Mouse (Mus musculus): ENCODE results near the gene Phlpp2. TPM values are rescaled to one million over a fixed set of nuclear protein-coding genes. Genes with fewer than 3 reads are reported as not detected.

Phlpp2 gene
- polyA plus RNA-seq, 1 experiment from 2014 or later: 5.2 TPM

DNA sequence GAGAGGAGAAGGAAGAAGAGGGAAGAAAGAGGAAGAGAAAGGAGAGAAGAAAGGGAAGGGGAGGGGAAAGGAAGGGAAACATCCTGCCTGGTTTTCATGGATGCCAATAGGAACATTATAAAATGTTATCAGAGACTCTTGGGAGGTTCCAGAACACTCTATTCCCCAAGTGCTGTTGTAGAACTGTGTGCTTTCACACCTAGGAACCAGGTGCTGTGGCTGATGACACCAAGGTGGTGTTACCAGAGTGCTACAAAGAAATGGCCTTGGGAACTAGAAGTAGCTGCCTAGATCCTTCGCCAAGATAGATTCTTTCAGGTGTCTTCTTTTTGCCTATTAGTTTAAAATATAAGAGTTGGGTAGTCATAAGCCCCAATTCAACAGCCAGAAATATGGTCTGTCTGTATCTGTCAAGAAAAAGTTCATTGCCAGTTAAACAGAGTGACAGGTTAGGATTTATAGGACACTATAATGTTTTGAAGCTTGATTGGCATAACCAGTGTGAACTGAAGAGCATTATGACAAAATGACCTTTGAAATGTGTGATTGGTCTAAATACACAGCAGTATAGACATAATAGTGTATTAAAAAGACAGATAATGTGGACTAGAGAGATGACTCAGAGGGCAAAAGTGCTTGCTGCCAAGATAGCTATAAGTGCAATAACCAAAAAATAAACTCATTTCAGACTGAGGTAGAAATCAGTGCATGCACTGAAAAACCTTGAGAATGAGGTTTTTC is 36.8 kb downstream of the Phlpp2 start:
- Histone ChIP-seq H3K4me2 (no peak overlapping the region), H3K9ac (no peak overlapping the region), H3K27ac (no peak overlapping the region), H3K4me1 (no peaks in the 10 kb centered on the region), H3K27me3 (replicated peaks) (no peaks in the 10 kb centered on the region), H3K4me3 (no peak overlapping the region), H3K36me3 (replicated peaks) (peaks cover 15% of the 10 kb centered on the region), H3K9me3 (no peaks in the 10 kb centered on the region)
- WGBS: 90% methylated on average over 1 of the region's 1 CpGs
- no peak for ATAC-seq (replicated peaks)

DNA sequence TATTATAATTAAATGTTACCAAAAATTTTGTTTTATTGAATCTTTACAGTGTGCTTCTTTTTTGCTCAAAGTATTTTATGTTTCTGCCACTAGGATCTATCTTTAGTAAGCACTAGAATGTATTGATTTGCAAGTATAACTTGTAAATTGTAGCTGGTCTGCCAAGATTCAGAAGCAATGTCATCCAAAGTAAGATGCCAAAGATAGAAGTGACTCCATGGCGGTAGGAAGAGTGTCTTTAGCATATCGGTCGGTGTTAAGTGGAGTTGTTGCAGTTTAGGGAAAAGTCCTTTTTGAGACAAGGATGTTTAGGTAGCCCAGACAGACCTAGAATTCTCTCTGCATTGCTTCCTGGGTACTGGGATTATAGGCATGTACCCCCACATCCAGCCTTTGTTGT is 38.6 kb downstream of the Phlpp2 start:
- no peak for ATAC-seq (replicated peaks)
- H3K36me3 ChIP-seq (replicated peaks): peaks cover 15% of the 10 kb centered on the region
- no peak overlapping the region for H3K4me3 ChIP-seq
- no peak overlapping the region for H3K27ac ChIP-seq
- H3K4me1 ChIP-seq: no peaks in the 10 kb centered on the region
- no peak overlapping the region for H3K9ac ChIP-seq
- no peaks in the 10 kb centered on the region for H3K9me3 ChIP-seq
- no peaks in the 10 kb centered on the region for H3K27me3 ChIP-seq (replicated peaks)
- WGBS: 95% methylated on average over 3 of the region's 3 CpGs
- H3K4me2 ChIP-seq: no peak overlapping the region

DNA sequence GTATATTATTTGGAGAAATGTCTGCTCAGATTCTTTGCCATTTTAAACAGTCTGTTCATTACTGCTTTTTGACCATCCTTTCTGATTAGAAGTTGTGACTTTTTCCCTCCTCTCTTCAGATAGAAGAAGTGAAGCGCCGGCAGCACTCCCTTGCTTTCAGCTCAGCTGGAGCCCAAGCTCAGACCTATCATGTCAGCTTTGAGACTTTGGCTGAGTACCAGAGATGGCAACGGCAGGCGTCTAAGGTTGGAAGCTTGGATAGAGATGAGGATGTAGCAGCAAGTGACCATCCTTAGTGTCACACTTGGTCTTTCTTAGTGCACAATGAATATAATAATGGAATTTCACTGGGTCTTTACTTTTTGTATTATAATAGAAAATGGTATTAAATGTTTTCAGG is 39.0 kb downstream of the Phlpp2 start:
- no peak for ATAC-seq (replicated peaks)
- no peak overlapping the region for H3K27ac ChIP-seq
- peaks cover 15% of the 10 kb centered on the region for H3K36me3 ChIP-seq (replicated peaks)
- H3K4me3 ChIP-seq: no peak overlapping the region
- H3K27me3 ChIP-seq (replicated peaks): no peaks in the 10 kb centered on the region
- H3K9me3 ChIP-seq: no peaks in the 10 kb centered on the region
- no peak overlapping the region for H3K9ac ChIP-seq
- H3K4me1 ChIP-seq: no peaks in the 10 kb centered on the region
- 93% methylated on average over 4 of the region's 4 CpGs for WGBS
- no peak overlapping the region for H3K4me2 ChIP-seq

DNA sequence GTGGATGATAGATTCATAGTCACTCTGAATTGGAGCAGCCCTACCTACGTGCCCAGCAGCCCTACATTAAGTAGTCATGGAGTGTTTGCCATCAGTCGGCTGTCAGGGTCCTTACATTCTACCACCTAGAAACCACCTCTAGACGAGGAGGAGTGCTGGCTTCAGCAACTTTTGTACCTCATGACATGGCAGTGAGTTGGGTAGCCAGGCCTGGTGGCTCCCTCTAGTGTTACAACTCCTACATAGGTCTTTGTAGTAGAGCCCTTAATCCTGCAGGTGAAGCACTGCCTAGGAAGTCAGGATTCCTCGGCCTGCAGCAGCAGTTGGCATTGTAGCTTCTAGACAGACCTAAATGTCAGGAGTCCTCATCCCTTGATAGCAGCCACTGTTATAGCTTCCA is 48.9 kb downstream of the Phlpp2 start:
- H3K4me2 ChIP-seq: no peak overlapping the region
- no peak overlapping the region for H3K27ac ChIP-seq
- no peak overlapping the region for H3K9ac ChIP-seq
- WGBS: 56% methylated on average over 4 of the region's 4 CpGs
- ATAC-seq (replicated peaks): no peak
- no peaks in the 10 kb centered on the region for H3K9me3 ChIP-seq
- H3K27me3 ChIP-seq (replicated peaks): no peaks in the 10 kb centered on the region
- H3K36me3 ChIP-seq (replicated peaks): peaks cover 16% of the 10 kb centered on the region
- no peak overlapping the region for H3K4me3 ChIP-seq
- H3K4me1 ChIP-seq: no peaks in the 10 kb centered on the region

DNA sequence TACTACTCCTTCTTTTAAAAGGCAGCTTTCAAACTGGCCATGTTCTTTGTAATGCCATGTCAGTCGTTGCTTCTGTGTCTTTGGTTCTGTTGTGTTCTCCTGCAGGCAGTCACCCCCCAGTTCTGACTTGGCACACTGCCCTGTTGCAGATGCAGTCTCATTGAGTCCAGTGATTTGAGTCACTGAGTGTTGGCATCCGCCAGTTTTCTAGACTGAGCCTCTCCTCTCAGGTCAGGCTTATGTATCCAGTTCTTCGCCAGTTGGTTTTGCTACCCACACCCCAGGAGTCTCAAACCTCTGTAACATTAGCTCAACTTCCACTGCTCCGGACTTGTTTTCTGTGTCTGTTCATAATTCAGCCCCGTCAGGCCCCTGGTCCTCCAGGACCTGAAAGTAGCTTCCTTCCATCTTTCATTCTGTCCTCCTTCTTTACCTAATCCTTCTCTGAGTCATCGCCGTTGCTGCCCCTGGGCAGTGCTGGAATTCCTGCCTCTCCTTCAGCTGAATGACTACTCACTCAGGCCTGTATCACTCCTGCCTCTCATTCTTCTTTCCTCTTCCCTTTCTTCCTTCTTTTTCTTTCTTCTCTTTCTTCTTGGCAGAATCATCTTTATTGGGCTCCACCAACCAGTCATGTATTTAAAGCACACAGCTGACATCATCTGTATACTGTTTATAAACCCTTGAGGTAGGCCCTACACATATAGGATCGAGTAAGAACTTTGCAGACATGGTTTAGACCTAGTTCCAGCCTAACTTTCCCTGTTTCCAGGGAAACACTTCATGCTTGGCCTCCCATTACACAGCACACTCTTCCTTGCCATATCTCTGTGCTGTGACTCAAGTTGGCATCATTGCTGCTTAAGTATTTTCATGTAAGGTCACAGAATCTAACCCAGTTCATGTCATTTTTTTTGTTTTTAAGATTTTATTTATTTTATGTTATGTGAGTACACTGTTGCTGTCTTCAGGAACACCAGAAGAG is 52.4 kb downstream of the Phlpp2 start:
- no peak overlapping the region for H3K9ac ChIP-seq
- H3K36me3 ChIP-seq (replicated peaks): peaks cover 21% of the 10 kb centered on the region
- no peak overlapping the region for H3K27ac ChIP-seq
- no peak overlapping the region for H3K4me2 ChIP-seq
- no peaks in the 10 kb centered on the region for H3K4me1 ChIP-seq
- WGBS: 81% methylated on average over 8 of the region's 8 CpGs
- no peak for ATAC-seq (replicated peaks)
- H3K27me3 ChIP-seq (replicated peaks): no peaks in the 10 kb centered on the region
- H3K9me3 ChIP-seq: no peaks in the 10 kb centered on the region
- H3K4me3 ChIP-seq: no peak overlapping the region

DNA sequence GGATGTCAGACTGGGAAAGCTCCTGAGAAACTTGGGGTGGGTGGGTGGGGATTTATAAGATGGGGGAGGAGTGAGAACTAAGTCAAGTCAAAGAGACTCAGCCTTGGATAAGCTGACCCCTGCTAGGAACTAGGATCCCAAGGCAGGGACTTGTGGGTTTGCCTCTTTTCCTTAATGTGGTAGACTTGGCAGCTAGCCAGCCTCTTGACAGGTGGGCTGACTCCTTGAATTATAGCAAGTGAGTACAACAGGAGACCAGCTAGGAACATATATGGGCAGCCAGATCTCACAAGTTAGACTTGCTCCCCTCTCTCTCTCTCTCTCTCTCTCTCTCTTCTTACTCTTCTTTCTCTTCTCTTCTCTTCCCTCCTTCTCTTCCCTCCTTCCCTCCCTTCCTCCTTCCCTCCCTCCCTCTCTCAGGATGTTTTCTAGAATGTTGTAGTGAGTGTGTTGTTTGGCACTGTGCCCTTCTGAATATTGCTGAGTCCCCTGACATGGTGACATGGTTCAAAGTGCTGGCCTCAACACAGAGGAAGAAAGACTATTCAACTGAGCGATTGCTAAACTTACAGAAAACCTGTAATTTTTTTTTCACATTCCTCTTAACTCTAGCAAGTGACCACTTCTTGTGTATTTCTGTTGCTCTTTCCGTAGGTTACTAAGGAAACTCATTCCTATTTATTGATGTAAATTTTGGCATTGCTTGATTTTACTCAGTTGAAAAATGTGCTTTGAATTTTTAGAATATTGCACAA is 73.4 kb downstream of the Phlpp2 start:
- Histone ChIP-seq H3K27me3 (replicated peaks) (no peaks in the 10 kb centered on the region), H3K4me3 (no peak overlapping the region), H3K36me3 (replicated peaks) (peaks cover 20% of the 10 kb centered on the region; the same call in 1 of the 2 replicates), H3K27ac (no peak overlapping the region), H3K9ac (no peak overlapping the region), H3K4me2 (no peak overlapping the region), H3K9me3 (no peaks in the 10 kb centered on the region), H3K4me1 (0 out of 2 replicates have a peak, but pooled peaks cover under 1% of the 10 kb centered on the region)
- ATAC-seq (replicated peaks): no peak
- WGBS: 84% methylated on average over 2 of the region's 2 CpGs

DNA sequence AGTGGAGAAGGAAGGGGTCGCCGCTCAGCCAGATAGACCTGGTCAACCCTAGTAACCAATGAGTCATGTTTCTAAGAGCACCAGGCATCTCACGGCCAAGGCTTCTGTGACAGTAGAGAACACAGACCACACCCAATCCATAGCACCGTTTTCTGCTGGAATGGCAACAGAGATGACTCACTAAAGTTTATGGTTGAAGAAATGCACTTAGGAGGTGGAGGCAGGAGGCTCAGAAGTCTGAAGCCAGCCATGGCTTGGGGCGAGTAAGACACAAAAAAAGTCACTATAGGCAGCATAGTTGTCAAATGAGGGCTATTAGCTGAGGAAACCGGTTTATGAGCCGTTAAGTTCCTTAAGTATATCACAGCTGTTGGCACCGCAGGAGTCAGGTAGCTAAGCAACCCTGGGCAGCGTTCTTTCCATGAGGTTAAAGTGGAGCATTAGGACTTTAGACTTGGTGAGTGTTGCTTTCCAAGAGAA is 76.9 kb downstream of the Phlpp2 start:
- Histone ChIP-seq H3K4me1 (peaks cover 13% of the 10 kb centered on the region), H3K27ac (no peak overlapping the region), H3K4me3 (no peak overlapping the region), H3K36me3 (replicated peaks) (peaks cover 7% of the 10 kb centered on the region; the same call in 1 of the 2 replicates), H3K9ac (no peak overlapping the region), H3K4me2 (no peak overlapping the region), H3K27me3 (replicated peaks) (no peaks in the 10 kb centered on the region), H3K9me3 (no peaks in the 10 kb centered on the region)
- ATAC-seq (replicated peaks): no peak
- WGBS: 57% methylated on average over 9 of the region's 9 CpGs

DNA sequence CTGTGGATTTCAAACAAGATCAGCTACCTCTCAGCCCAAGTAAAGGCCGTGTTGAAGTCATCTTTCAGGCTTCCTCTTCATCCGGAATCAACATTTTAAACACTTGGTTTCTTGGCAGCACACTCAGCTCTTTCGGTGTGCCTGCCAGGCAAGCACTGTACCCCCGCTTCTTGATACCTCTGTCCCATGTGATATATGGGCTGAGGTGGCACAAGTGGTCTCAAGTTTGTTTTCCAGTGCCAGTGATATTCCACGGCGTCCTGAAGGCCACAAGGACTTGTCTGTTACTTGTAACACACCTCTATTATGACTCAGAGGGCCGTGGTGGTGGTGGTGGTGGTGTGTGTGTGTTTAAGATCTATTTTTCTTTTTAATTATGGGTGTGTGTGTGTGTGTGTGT is 77.4 kb downstream of the Phlpp2 start:
- no peak overlapping the region for H3K4me3 ChIP-seq
- no peak overlapping the region for H3K4me2 ChIP-seq
- H3K4me1 ChIP-seq: peaks cover 13% of the 10 kb centered on the region
- no peak overlapping the region for H3K27ac ChIP-seq
- 84% methylated on average over 7 of the region's 7 CpGs for WGBS
- H3K27me3 ChIP-seq (replicated peaks): no peaks in the 10 kb centered on the region
- H3K36me3 ChIP-seq (replicated peaks): peaks cover 5% of the 10 kb centered on the region; the same call in 1 of the 2 replicates
- no peak for ATAC-seq (replicated peaks)
- no peak overlapping the region for H3K9ac ChIP-seq
- H3K9me3 ChIP-seq: no peaks in the 10 kb centered on the region

DNA sequence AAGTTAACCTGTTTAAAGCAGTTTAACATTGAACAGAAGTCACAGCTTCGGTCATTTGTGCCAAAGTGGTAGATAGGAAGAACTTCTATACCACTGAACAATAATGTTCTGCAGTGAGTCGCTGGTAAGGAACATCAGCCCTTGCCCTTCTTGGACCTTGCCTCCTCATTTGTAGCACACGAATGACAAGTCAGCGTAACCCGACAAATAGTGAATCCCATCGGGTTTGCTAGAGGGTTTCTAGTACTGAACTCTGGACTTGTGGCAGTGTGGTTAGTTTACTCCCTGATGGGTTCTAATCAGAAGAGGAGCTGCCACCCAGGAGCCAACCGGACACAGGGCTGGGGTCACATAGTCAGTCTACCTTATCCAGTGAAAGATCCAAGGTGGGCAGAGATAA is 77.9 kb downstream of the Phlpp2 start:
- ATAC-seq (replicated peaks): no peak
- no peaks in the 10 kb centered on the region for H3K9me3 ChIP-seq
- no peaks in the 10 kb centered on the region for H3K27me3 ChIP-seq (replicated peaks)
- WGBS: 88% methylated on average over 7 of the region's 7 CpGs
- no peak overlapping the region for H3K4me3 ChIP-seq
- H3K36me3 ChIP-seq (replicated peaks): peaks cover under 1% of the 10 kb centered on the region; the same call in 1 of the 2 replicates
- peaks cover 13% of the 10 kb centered on the region for H3K4me1 ChIP-seq
- no peak overlapping the region for H3K9ac ChIP-seq
- H3K4me2 ChIP-seq: no peak overlapping the region
- H3K27ac ChIP-seq: no peak overlapping the region

DNA sequence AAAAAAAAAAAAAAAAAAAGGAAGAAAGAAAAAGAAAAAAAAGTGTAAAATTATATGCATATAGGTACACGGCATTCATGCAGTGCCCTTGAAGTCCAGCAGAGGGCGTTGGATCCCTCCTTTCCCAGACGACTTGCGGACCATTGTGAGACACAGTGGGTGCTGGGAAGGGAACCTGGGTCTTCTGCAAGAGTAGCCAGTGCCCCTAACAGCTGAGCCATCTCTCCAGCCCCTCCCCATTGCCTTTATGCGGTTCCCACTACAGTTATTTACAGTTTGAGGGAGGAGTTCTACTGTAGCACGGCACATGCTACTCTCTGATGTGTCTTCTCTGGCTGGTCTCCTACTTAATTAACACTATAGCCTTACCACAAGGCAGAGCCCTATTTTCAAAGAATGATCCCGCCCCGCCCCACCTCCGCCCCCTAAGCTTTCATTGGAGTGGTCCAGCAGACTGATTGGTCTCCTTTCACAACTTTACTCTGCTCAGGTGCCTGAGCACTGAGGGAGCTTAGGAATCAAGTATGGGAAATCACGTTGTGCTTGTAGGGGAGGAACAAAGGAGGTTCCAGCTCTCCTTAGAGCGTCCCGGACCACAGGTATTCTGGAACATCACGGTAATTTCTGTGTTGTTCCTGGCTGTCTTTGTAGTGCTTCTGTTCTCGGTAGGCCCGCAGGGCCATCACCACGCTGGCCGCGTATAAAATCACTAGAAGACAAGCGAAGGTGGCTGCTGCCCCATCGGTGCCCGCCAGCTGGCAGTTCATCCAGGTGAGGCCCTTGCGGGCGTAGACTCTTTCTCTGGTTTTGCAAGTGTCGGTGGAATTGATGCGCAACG is 79.3 kb downstream of the Phlpp2 start:
- peaks cover 13% of the 10 kb centered on the region for H3K4me1 ChIP-seq
- H3K4me2 ChIP-seq: peak overlapping the region; percentile 54
- WGBS: 1% methylated on average over 26 of the region's 26 CpGs
- H3K4me3 ChIP-seq: peak overlapping the region; percentile 44
- H3K9me3 ChIP-seq: no peaks in the 10 kb centered on the region
- no peaks in the 10 kb centered on the region for H3K27me3 ChIP-seq (replicated peaks)
- no peaks in the 10 kb centered on the region for H3K36me3 ChIP-seq (replicated peaks)
- H3K9ac ChIP-seq: peak overlapping the region; percentile 45
- peak overlapping the region; percentile 77 for H3K27ac ChIP-seq
- ATAC-seq (replicated peaks): peak; percentile 80

DNA sequence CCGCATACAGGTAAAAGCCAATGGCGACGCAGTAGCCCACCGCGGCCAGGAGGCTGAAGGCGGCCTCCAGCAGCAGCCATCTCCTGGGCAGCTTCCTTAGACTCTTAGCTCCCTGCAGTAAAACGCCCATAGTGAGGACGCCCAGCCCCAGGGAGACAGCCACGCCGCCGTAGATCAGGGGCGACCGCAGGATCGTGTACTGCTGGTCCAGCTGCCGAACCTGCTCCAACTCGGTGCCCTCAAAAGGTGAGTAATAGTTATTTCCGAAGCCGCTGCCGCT is 79.9 kb downstream of the Phlpp2 start:
- WGBS: 2% methylated on average over 19 of the region's 19 CpGs
- Histone ChIP-seq H3K27me3 (replicated peaks) (no peaks in the 10 kb centered on the region), H3K9me3 (no peaks in the 10 kb centered on the region), H3K27ac (peak overlapping the region; percentile 77), H3K4me3 (peak overlapping the region; percentile 44), H3K9ac (peak overlapping the region; percentile 45), H3K36me3 (replicated peaks) (no peaks in the 10 kb centered on the region), H3K4me1 (peaks cover 13% of the 10 kb centered on the region), H3K4me2 (peak overlapping the region; percentile 54)
- ATAC-seq (replicated peaks): peak; percentile 61
